Mouse (Mus musculus): ENCODE data around the gene Pacrg. TPM values are rescaled to one million over a fixed set of nuclear protein-coding genes. Genes with fewer than 3 reads are reported as not detected.

Pacrg gene
- total RNA-seq, 2 experiments from 2014 or later: 0.25 to 0.48 TPM

GRCm38 (mm10) chr17:10744709-10745461, 95.2 kb downstream of the Pacrg start:
- 0 out of 2 replicates have a peak, but pooled peaks have one; percentile 7 for ATAC-seq (ENCODE audit: poor library complexity, severe bottlenecking)

DNA sequence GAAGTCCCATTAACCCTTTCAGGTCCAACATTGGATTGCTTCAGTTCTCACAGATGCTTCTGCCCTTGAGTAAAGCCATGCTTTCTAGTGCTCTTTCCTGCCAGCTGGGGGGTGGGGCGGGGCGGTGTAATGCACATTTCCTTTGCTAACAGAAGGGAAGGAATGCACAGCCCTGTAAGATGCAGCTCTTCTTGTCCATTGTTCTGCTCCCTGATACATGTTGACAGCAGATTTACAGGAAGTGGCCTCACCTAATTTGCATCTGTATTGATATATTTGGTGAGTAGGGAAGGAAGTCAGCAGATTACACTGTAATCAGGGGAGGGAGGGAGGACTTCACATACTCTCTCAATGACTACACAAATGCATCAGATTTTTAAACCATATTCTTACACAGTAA, 100.0 kb downstream of the Pacrg start:
- ATAC-seq (ENCODE audit: poor library complexity, severe bottlenecking): peak; percentile 76

- ATAC-seq (ENCODE audit: poor library complexity, severe bottlenecking): no peak
Observed at GRCm38 (mm10) chr17:10737966-10738365, 102.1 kb downstream of the Pacrg start.

DNA sequence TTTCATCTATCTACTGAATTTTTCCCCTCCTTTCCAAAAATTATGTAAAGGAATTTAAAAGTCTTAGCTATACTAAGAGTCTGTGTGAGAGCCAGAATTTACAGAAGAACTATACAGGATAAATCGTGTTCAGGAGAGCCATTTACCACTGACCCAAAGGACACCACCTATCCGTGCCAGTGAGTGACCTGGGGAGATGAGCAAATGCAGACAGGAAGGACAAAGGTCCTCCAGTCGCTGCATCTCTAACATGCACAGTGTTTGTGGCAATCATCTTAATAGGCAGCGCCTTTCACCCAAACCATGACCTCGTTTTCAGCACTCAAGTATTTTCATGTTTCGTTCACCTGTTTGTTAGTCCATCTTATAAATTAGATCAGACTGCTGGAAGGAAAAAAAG, 105.4 kb downstream of the Pacrg start:
- ATAC-seq (ENCODE audit: poor library complexity, severe bottlenecking): no peak

- no peak for ATAC-seq (ENCODE audit: poor library complexity, severe bottlenecking)
Observed at GRCm38 (mm10) chr17:10732303-10733048, 107.6 kb downstream of the Pacrg start.

DNA sequence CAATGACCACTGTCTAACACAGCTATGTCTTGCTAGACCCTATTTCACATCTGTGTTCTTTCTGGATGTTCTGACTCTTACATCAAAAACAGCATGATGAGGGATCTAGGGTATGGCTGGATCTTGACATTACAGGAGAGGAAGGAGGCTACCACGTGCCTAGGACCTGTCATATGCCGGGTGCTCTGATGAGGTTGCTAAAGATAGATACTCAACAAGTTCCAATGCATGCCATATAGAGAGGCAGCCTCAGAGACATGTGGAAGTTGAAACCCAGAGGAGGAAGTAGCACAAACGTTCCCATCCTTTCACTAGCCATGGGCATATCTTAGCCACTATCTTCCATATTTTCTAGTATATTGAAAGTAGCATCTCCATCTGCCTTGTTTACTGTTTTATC, 115.3 kb downstream of the Pacrg start:
- peak; percentile 98 for ATAC-seq (ENCODE audit: poor library complexity, severe bottlenecking)

DNA sequence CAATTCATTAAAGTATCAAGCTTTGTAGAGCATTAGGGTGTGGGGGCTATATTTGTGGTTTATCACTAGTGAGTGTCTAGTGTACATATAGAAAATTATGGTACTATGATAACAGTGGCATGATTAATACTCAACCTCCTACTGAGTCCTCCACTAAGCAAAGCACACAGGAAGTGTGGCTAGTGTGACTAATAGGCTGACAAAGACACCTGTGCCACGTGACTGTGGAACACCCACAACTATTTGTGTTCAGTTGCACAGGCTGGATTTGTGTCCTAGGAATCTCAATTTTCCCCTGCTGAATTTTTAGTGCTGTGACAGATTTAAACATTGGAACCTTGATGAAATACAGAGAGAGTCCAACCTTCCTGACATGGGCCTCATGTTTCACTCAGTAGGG, 118.5 kb downstream of the Pacrg start:
- ATAC-seq (ENCODE audit: poor library complexity, severe bottlenecking): no peak

DNA sequence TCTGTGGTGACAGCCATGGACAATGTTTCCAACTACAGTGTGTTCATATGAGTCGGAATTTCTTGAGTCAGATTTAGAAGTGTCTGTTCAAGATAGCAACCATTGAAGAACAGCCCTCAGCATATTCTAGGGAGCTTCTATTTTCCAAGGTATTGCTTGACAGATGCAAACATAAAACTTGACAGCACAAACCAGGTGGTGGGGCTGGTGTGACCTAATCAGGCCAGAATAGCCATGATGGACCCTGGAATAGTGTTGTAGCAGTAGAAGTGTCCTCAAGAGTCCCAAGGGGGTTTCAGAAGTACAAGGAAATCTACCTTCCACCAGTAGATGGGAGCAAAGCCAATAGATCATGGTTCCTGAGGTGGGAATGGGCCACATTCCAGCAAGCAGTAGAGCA, 123.0 kb downstream of the Pacrg start:
- no peak for ATAC-seq (ENCODE audit: poor library complexity, severe bottlenecking)

DNA sequence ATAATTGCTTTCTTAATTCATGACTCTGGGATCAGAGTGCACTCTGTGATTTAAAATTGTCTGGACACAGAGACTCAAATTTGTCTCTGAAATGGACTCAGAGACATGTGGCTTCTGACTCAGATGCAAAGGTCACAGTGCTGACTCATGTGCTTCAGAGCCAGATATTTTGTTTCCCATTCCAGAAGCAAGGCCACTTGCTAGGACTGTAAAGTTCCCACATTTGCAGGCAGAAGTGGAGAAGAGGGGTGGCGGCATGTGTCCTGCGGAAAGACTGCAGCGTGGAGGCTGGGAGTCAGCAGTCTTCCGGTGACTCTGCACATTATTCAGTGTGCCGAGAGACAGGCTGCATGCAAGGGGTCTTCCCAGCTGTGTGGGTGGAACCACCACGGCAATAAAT, 137.3 kb downstream of the Pacrg start:
- no peak for ATAC-seq (ENCODE audit: poor library complexity, severe bottlenecking)

- no peak for ATAC-seq (ENCODE audit: poor library complexity, severe bottlenecking)
Observed at GRCm38 (mm10) chr17:10698041-10698440, 142.1 kb downstream of the Pacrg start.

DNA sequence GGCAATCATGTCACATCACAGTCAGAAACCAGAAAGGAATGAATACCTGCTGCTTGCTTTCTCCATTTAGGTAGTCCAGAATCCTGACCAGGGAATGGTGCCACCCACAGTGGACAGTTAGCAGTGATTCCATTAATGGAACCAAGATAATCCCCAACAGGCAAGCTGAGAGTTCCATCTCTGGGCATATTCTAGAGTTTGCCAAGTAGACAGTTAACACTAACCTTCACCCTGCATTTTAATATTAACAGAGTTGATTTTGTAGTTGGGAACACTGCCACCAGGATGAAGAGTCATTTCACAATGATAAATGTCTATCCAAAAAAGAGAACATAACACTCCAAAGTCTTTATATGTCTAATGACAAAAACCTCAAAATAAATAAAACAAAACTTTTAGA, 144.7 kb downstream of the Pacrg start:
- no peak for ATAC-seq (ENCODE audit: poor library complexity, severe bottlenecking)

DNA sequence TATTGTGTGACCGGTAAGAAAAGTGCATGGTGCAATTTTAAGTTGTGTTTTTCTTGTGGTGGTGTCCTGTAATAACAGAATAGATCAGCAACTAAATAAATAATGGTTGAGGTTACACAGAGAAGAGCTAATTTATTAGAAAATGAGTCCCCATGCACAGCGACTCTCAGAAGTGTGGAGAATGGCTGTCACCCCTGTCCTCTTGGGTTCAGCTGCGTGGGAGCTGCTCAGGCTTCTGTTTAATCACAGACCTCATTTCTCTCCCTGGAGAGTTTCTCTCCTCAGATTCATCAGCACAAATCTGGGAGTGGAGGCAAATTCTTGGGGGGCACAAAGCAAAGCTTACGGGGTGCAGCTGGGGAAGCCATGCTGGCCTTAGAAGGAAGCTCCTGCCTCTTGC, 163.0 kb downstream of the Pacrg start:
- no peak for ATAC-seq (ENCODE audit: poor library complexity, severe bottlenecking)

- no peak for ATAC-seq (ENCODE audit: poor library complexity, severe bottlenecking)
Observed at GRCm38 (mm10) chr17:10675536-10675935, 164.6 kb downstream of the Pacrg start.

DNA sequence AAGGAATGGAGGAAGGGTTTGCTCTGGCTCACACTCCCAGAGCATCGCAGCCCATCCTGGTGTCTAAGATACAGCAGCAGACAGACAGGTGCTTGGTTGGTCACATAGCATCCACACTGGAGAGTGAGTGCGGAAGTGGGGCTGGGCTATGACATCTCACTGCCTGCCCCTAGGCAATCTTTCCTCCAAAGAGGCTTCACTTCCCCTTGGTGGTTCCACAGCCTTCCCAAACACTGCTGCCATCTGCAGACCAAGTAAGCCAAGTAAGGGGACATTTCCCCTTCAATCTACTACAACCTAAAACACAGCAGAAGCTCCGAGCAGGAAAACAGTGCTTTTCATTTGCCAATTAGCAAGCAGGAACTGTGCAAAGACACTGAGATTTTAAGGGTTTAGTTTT, 165.1 kb downstream of the Pacrg start:
- ATAC-seq (ENCODE audit: poor library complexity, severe bottlenecking): peak; percentile 95

DNA sequence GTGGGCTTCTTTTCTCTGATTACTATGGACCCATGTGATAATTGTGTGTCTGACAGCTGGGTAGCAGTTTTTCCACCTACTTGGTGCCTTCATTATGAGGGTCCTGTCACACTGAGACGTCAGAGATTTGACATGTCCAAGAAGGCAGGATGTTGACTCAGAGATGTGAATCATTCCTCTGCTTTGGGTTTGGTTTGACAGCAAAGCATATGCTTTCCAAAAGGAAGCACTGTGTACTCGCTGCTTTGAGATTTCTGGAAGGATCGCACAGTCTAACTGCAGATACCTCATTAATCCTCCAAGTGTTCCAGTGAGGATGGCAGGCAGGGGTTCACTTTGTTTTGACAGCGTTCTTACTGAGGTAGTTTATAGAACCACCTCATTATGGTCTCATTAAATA, 178.8 kb downstream of the Pacrg start:
- no peak for ATAC-seq (ENCODE audit: poor library complexity, severe bottlenecking)

DNA sequence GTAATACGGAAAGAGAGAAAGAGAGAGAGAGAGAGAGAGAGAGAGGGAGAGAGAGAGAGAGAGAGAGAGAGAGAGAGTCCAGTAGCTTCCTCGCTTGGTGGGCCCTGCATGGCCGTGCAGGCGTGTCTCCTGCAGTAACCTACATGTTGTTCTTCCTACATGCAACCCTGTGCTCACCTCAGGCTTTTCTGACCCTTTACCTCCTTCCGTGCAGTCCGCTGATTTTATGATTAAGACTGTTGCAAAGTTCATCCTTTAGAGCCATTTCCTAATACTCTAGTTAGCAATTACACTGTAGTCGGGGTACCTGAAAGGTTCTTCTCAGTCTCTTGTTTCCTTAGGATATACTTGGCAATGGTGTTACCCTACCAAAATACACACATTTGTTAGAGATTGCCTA, 196.5 kb downstream of the Pacrg start:
- ATAC-seq (ENCODE audit: poor library complexity, severe bottlenecking): no peak

GRCm38 (mm10) chr17:10639816-10640215, 200.3 kb downstream of the Pacrg start:
- ATAC-seq (ENCODE audit: poor library complexity, severe bottlenecking): no peak

DNA sequence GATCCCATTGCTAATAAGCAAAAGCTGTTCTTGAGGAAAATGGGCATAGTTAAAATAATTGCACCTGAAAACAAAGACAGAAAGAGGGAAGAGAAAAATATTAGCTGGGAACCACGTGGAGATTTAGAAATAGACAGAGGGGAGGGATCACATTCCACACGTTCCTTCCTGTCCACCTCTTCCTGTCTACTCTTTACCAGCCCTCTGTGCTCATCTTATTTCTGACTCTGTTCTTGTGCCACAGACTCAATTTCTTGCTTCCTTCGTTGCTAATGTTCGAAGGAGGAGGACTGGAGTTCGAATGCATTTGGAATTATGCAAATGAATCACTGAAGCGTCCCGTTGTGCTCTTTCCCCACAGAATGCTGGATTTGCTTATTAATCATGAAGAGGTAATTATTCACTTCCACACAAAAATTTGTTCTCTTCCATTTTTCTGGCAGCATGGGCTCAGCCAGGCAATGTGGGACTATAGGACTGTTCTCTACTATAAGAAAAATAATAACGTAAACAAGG, 204.1 kb downstream of the Pacrg start:
- ATAC-seq (ENCODE audit: poor library complexity, severe bottlenecking): no peak

- no peak for ATAC-seq (ENCODE audit: poor library complexity, severe bottlenecking)
Observed at GRCm38 (mm10) chr17:10635470-10635869, 204.6 kb downstream of the Pacrg start.

GRCm38 (mm10) chr17:10635046-10635445, 205.1 kb downstream of the Pacrg start:
- ATAC-seq (ENCODE audit: poor library complexity, severe bottlenecking): no peak

DNA sequence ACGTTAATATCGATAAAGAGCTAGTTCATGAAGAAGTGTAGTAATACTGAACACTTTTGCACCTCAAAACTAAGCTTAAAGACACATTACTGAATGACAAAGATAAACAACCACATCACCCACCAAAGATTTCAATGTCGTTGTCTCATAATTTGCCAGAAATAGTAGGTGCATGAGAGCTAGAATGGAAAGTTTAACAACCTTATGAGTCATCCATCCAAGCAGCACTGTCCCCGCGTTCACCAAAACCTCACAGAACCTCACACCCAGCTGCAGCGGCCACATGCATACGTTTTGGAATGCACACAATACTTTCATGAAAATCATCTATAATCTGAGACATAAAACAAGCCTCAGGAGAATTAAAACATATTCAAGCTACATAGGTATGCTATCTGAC, 206.3 kb downstream of the Pacrg start:
- ATAC-seq (ENCODE audit: poor library complexity, severe bottlenecking): no peak

DNA sequence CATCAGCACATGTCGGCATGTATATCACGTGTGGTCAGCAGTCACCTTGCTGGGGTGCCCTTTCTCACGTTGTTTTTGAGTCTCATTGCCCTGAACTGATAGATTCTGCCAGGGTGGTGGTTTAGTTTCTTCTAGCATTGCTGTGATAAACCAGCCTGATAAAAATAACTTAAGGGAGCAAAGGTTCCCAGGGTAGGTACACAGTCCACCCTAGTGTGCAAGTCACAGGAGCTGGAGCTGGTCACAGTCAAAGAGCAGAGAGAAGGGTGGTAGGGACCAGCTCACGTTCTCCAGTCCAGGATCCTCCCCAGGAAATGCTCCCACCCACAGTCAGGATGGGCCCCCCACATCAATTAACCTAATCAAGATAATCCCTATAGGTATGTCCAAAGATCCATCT, 211.9 kb downstream of the Pacrg start:
- ATAC-seq (ENCODE audit: poor library complexity, severe bottlenecking): no peak
